Mouse (Mus musculus) heart, adult 9 months (tissue): ENCODE measurements around the gene Pkp4.

Experiments
- DNase-seq, 2 experiments: peaks; one replicate each; pipeline ENCODE4 v3.0.0; 2022; ENCODE audit warnings: low spot score in 2 of 2

Gene Pkp4

GRCm38 (mm10) chr2:59271835-59272234 is 111.2 kb downstream of the Pkp4 start:
- DNase-seq, result no peak

GRCm38 (mm10) chr2:59272713-59273112 is 112.1 kb downstream of the Pkp4 start:
- DNase-seq, result no peak

GRCm38 (mm10) chr2:59280914-59281562 is 120.4 kb downstream of the Pkp4 start:
- DNase-seq, result no peak

- no peak for DNase-seq
Observed at GRCm38 (mm10) chr2:59282966-59283365, 122.3 kb downstream of the Pkp4 start.

- no peak for DNase-seq
Observed at GRCm38 (mm10) chr2:59284216-59284615, 123.6 kb downstream of the Pkp4 start.

GRCm38 (mm10) chr2:59284734-59285490 is 124.3 kb downstream of the Pkp4 start:
- no peak for DNase-seq

GRCm38 (mm10) chr2:59285581-59285980 is 124.9 kb downstream of the Pkp4 start:
- no peak for DNase-seq

GRCm38 (mm10) chr2:59286247-59286646 is 125.6 kb downstream of the Pkp4 start:
- DNase-seq, result peak; percentile 77 to 85

- DNase-seq, result no peak
Observed at GRCm38 (mm10) chr2:59287630-59288029, 127.0 kb downstream of the Pkp4 start.

- no peak for DNase-seq
Observed at GRCm38 (mm10) chr2:59289411-59289810, 128.8 kb downstream of the Pkp4 start.

- DNase-seq, result no peak
Observed at GRCm38 (mm10) chr2:59290391-59290790, 129.7 kb downstream of the Pkp4 start.

GRCm38 (mm10) chr2:59299831-59300230 is 139.2 kb downstream of the Pkp4 start:
- DNase-seq, result no peak

GRCm38 (mm10) chr2:59301671-59302070 is 141.0 kb downstream of the Pkp4 start:
- no peak for DNase-seq

GRCm38 (mm10) chr2:59302430-59302829 is 141.8 kb downstream of the Pkp4 start:
- no peak for DNase-seq

GRCm38 (mm10) chr2:59303530-59304063 is 142.9 kb downstream of the Pkp4 start:
- no peak for DNase-seq

- DNase-seq, result no peak
Observed at GRCm38 (mm10) chr2:59307302-59307701, 146.7 kb downstream of the Pkp4 start.

- DNase-seq, result no peak
Observed at GRCm38 (mm10) chr2:59308055-59308454, 147.4 kb downstream of the Pkp4 start.

- DNase-seq, result no peak
Observed at GRCm38 (mm10) chr2:59313293-59313692, 152.6 kb downstream of the Pkp4 start.

- DNase-seq, result no peak
Observed at GRCm38 (mm10) chr2:59318631-59319030, 158.0 kb downstream of the Pkp4 start.

GRCm38 (mm10) chr2:59327946-59328345 is 167.3 kb downstream of the Pkp4 start:
- no peak for DNase-seq

- no peak for DNase-seq
Observed at GRCm38 (mm10) chr2:59331093-59331492, 170.4 kb downstream of the Pkp4 start.

GRCm38 (mm10) chr2:59332523-59332922 is 171.9 kb downstream of the Pkp4 start:
- DNase-seq, result no peak

GRCm38 (mm10) chr2:59338501-59338900 is 177.9 kb downstream of the Pkp4 start:
- DNase-seq, result no peak
